Mouse (Mus musculus): ENCODE results near the gene Zdbf2. TPM values are rescaled to one million over a fixed set of nuclear protein-coding genes. Genes with fewer than 3 reads are reported as not detected.

Gene Zdbf2
- 25.6 and 43.2 TPM in 2 replicates for total RNA-seq (2012; rRNA removed)

GRCm38 (mm10) chr1:63272741-63273338, at the start of gene Zdbf2:
Gene Zdbf2, plus strand, starts transcription at chr1:63273265.
- in situ Hi-C loops (cut with MboI; ENCODE audit: low sequenced_read_pairs in 2 of 2, unreplicated experiment in 2 of 2), result no loop called here
- Histone ChIP-seq H3K27ac (ENCODE audit: insufficient read depth, low read depth, low read length, poor library complexity, severe bottlenecking) (peak within 1 kb of the TSS; percentile 9; the same call in 1 of the 2 replicates), H3K4me3 (ENCODE audit: insufficient read depth in 1 of 2, low read depth in 1 of 2, low read length in 2 of 2, poor library complexity in 1 of 2, severe bottlenecking in 1 of 2) (peak within 1 kb of the TSS; percentile 69 to 89), H3K4me1 (ENCODE audit: control insufficient read depth in 2 of 2, insufficient read depth in 2 of 2, low read length in 2 of 2, poor library complexity in 1 of 2) (peaks cover 0 to 2% of the 10 kb centered on the region in 2 experiments; a peak in 2 of 4 replicates), H3K9ac (ENCODE audit: insufficient read depth, low read depth, low read length, poor library complexity, severe bottlenecking) (peak within 1 kb of the TSS; percentile 91), H3K9me3 (ENCODE audit: control insufficient read depth, insufficient read depth, low read depth, low read length) (no peaks in the 10 kb centered on the region), H3K36me3 (ENCODE audit: control insufficient read depth, insufficient read depth, low read length, poor library complexity, severe bottlenecking) (no peaks in the 10 kb centered on the region; the same call in 1 of the 2 replicates)
- TF ChIP-seq HCFC1 (IDR thresholded peaks at IDR 0.05; ENCODE audit: borderline replicate concordance, insufficient read depth, low read length), result no peak
- TF ChIP-seq ZC3H11A (IDR thresholded peaks at IDR 0.05; ENCODE audit: borderline replicate concordance, low read depth, low read length), result no peak
- no peak for TF ChIP-seq MAFK (IDR thresholded peaks at IDR 0.05; ENCODE audit: insufficient read depth, low read depth, low read length)
- no peak for TF ChIP-seq CHD2 (IDR thresholded peaks at IDR 0.05; ENCODE audit: low read depth, low read length)
- no peak for TF ChIP-seq ZNF384 (IDR thresholded peaks at IDR 0.05; ENCODE audit: low read depth, low read length)
- no peak for DNase-seq (ENCODE audit: low read depth, low spot score)

DNA sequence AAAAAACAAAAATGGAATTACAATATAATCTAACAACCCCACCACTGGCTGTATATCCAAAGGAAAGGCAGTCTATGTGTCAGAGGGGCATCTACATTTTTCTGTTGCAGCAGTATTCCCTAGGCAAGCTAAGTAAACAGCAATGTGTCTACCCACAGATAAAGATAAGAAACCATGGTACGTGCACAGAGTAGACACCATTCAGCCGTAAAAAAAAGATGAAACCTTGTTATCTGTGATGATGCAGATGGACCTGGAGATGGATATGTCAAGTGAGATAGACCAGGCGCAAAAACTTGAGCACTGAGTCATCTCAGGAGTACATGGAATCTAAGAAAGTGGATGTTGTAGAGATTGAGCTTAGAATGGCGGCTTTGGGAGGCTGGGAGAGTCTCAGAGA, 48.1 kb upstream of the Zdbf2 start:
- H3K4me3 ChIP-seq (ENCODE audit: insufficient read depth in 1 of 2, low read depth in 1 of 2, low read length in 2 of 2, poor library complexity in 1 of 2, severe bottlenecking in 1 of 2), result no peak overlapping the region
- H3K36me3 ChIP-seq (ENCODE audit: control insufficient read depth, insufficient read depth, low read length, poor library complexity, severe bottlenecking), result peaks cover 3% of the 10 kb centered on the region
- no peak overlapping the region for H3K27ac ChIP-seq (ENCODE audit: insufficient read depth, low read depth, low read length, poor library complexity, severe bottlenecking)
- no peak overlapping the region for H3K9ac ChIP-seq (ENCODE audit: insufficient read depth, low read depth, low read length, poor library complexity, severe bottlenecking)
- TF ChIP-seq HCFC1 (IDR thresholded peaks at IDR 0.05; ENCODE audit: borderline replicate concordance, insufficient read depth, low read length), result no peak
- TF ChIP-seq ZC3H11A (IDR thresholded peaks at IDR 0.05; ENCODE audit: borderline replicate concordance, low read depth, low read length), result no peak
- TF ChIP-seq CHD2 (IDR thresholded peaks at IDR 0.05; ENCODE audit: low read depth, low read length), result no peak
- no peak for TF ChIP-seq MAFK (IDR thresholded peaks at IDR 0.05; ENCODE audit: insufficient read depth, low read depth, low read length)
- TF ChIP-seq ZNF384 (IDR thresholded peaks at IDR 0.05; ENCODE audit: low read depth, low read length), result no peak
- no peak for DNase-seq (ENCODE audit: low read depth, low spot score)
- peaks cover 0 to 1% of the 10 kb centered on the region in 2 experiments; a peak in 2 of 4 replicates for H3K4me1 ChIP-seq (ENCODE audit: control insufficient read depth in 2 of 2, insufficient read depth in 2 of 2, low read length in 2 of 2, poor library complexity in 1 of 2)
- H3K9me3 ChIP-seq (ENCODE audit: control insufficient read depth, insufficient read depth, low read depth, low read length), result no peaks in the 10 kb centered on the region
- in situ Hi-C loops (cut with MboI; ENCODE audit: low sequenced_read_pairs in 2 of 2, unreplicated experiment in 2 of 2), result no loop called here

DNA sequence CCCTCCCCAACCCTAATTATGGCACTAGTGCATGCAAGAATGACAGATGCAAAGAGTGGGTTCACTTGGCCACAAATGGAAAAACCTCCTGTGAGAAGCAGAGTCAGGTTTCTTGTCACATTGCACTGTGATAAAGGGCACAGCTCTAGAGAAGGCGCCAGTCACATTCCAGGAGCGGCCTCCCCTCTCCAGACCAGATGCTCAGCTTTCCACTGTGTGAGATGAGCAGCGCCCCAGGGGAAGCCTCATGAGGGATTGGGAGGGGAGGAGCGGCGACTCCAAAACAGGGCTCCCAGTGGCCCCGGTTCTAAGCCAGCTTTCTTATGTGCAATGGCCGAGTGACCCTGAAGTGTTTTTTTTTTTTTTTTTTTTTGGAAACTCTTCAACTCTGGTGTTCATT, 47.2 kb upstream of the Zdbf2 start:
- Histone ChIP-seq H3K27ac (ENCODE audit: insufficient read depth, low read depth, low read length, poor library complexity, severe bottlenecking) (no peak overlapping the region; the same call in 1 of the 2 replicates), H3K9me3 (ENCODE audit: control insufficient read depth, insufficient read depth, low read depth, low read length) (no peaks in the 10 kb centered on the region), H3K4me3 (ENCODE audit: insufficient read depth in 1 of 2, low read depth in 1 of 2, low read length in 2 of 2, poor library complexity in 1 of 2, severe bottlenecking in 1 of 2) (no peak overlapping the region), H3K36me3 (ENCODE audit: control insufficient read depth, insufficient read depth, low read length, poor library complexity, severe bottlenecking) (peaks cover 3% of the 10 kb centered on the region), H3K4me1 (ENCODE audit: control insufficient read depth in 2 of 2, insufficient read depth in 2 of 2, low read length in 2 of 2, poor library complexity in 1 of 2) (peaks cover 0 to 1% of the 10 kb centered on the region in 2 experiments; a peak in 2 of 4 replicates), H3K9ac (ENCODE audit: insufficient read depth, low read depth, low read length, poor library complexity, severe bottlenecking) (no peak overlapping the region)
- in situ Hi-C loops (cut with MboI; ENCODE audit: low sequenced_read_pairs in 2 of 2, unreplicated experiment in 2 of 2), result no loop called here
- peak; percentile 68; the same call in 1 of the 2 replicates for TF ChIP-seq ZNF384 (IDR thresholded peaks at IDR 0.05; ENCODE audit: low read depth, low read length)
- TF ChIP-seq ZC3H11A (IDR thresholded peaks at IDR 0.05; ENCODE audit: borderline replicate concordance, low read depth, low read length), result no peak
- DNase-seq (ENCODE audit: low read depth, low spot score), result no peak

DNA sequence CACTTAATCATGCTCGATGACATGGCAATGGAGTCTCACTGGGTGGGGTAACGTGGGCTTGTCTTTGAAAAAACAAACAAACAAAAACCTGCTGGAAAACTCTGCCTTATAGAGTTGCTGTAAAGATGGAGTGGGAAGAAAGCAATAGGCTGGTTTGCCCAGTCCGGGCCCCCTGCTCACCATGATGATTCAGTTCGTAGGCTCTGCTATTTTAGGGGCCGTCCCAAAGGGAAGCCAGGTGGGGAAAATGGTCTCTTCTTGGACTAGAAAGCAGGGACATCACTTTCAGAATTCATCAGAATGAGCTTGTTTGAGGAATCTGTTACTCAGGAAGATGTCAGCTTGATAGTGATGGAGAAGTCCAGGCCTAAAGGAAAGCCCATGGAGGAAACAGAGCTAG, 45.8 kb upstream of the Zdbf2 start:
- H3K4me3 ChIP-seq (ENCODE audit: insufficient read depth in 1 of 2, low read depth in 1 of 2, low read length in 2 of 2, poor library complexity in 1 of 2, severe bottlenecking in 1 of 2), result no peak overlapping the region
- H3K4me1 ChIP-seq (ENCODE audit: control insufficient read depth in 2 of 2, insufficient read depth in 2 of 2, low read length in 2 of 2, poor library complexity in 1 of 2), result no peaks in the 10 kb centered on the region; a peak in 2 of 4 replicates
- H3K9me3 ChIP-seq (ENCODE audit: control insufficient read depth, insufficient read depth, low read depth, low read length), result no peaks in the 10 kb centered on the region
- in situ Hi-C loops (cut with MboI; ENCODE audit: low sequenced_read_pairs in 2 of 2, unreplicated experiment in 2 of 2), result no loop called here
- H3K9ac ChIP-seq (ENCODE audit: insufficient read depth, low read depth, low read length, poor library complexity, severe bottlenecking), result no peak overlapping the region
- H3K36me3 ChIP-seq (ENCODE audit: control insufficient read depth, insufficient read depth, low read length, poor library complexity, severe bottlenecking), result peaks cover 3% of the 10 kb centered on the region; the same call in 1 of the 2 replicates
- DNase-seq (ENCODE audit: low read depth, low spot score), result no peak
- TF ChIP-seq ZNF384 (IDR thresholded peaks at IDR 0.05; ENCODE audit: low read depth, low read length), result no peak
- TF ChIP-seq HCFC1 (IDR thresholded peaks at IDR 0.05; ENCODE audit: borderline replicate concordance, insufficient read depth, low read length), result no peak
- TF ChIP-seq ZC3H11A (IDR thresholded peaks at IDR 0.05; ENCODE audit: borderline replicate concordance, low read depth, low read length), result no peak
- no peak for TF ChIP-seq CHD2 (IDR thresholded peaks at IDR 0.05; ENCODE audit: low read depth, low read length)
- no peak for TF ChIP-seq MAFK (IDR thresholded peaks at IDR 0.05; ENCODE audit: insufficient read depth, low read depth, low read length)
- no peak overlapping the region for H3K27ac ChIP-seq (ENCODE audit: insufficient read depth, low read depth, low read length, poor library complexity, severe bottlenecking)
